In genomic region chr8:107391136-107391516, GRCm38 (mm10) we compare ENCODE assay signal across 11 mouse cellular contexts.
"Had no signal": no experiment of that assay in that cellular context is flagged by ENCODE, and none has a peak within 500 bp of the region (broad histone marks: within the 10 kb centered on the region; RNA-seq: fewer than 3 reads in every experiment).

No protein-coding gene starts in this region.

- H3K9ac ChIP-seq: liver, embryonic 13.5 days; liver, postnatal 0 days; lung, embryonic 15.5 days; midbrain, embryonic 15.5 days; neural tube, embryonic 12.5 days had no signal

- H3K9me3 ChIP-seq: limb, embryonic 10.5 days; liver, embryonic 13.5 days; lung, embryonic 15.5 days; midbrain, embryonic 15.5 days; neural tube, embryonic 12.5 days had no signal

- H3K27me3 ChIP-seq: liver, embryonic 13.5 days; lung, embryonic 15.5 days; midbrain, embryonic 15.5 days; neural tube, embryonic 12.5 days had no signal

- DNase-seq: liver, embryonic 13.5 days; liver, postnatal 0 days; lung, postnatal 14 days; spleen, adult 18-20 months; thymus, postnatal 4 days had no signal

- H3K4me2 ChIP-seq: liver, embryonic 13.5 days; lung, embryonic 15.5 days; midbrain, embryonic 15.5 days; neural tube, embryonic 12.5 days had no signal

- H3K4me3 ChIP-seq: layer of hippocampus, adult 2 months; limb, embryonic 10.5 days; liver, embryonic 13.5 days; lung, embryonic 15.5 days; midbrain, embryonic 15.5 days; neural tube, embryonic 12.5 days had no signal

- ATAC-seq: liver, postnatal 0 days; midbrain, embryonic 15.5 days had no signal

- H3K36me3 ChIP-seq: limb, embryonic 10.5 days; liver, embryonic 13.5 days; lung, embryonic 15.5 days; midbrain, embryonic 15.5 days; neural tube, embryonic 12.5 days had no signal

- H3K27ac ChIP-seq: layer of hippocampus, adult 2 months; limb, embryonic 10.5 days; liver, embryonic 13.5 days; lung, embryonic 15.5 days; macrophage; midbrain, embryonic 15.5 days; neural tube, embryonic 12.5 days had no signal

- H3K4me1 ChIP-seq: midbrain, embryonic 15.5 days; neural tube, embryonic 12.5 days had no signal
